Mouse (Mus musculus) brain, embryonic 18.5 days (tissue): ENCODE measurements around the gene Ap2s1.
"Not testable (repeated sequence)": the region's sequence is repeated elsewhere in the genome, so short reads cannot be mapped to it uniquely, and the experiment has no call there.

ENCODE experiments used
- DNase-seq: peaks from one replicate; pipeline ENCODE4 v3.0.0-alpha.2; 2012; ENCODE audit warnings: low read depth, low spot score

Ap2s1 gene

GRCm38 (mm10) chr7:16738073-16738696 is at the start of gene Ap2s1:
TSS of gene Ap2s1 (plus strand) at chr7:16738410.
- DNase-seq: peak; percentile 98

GRCm38 (mm10) chr7:16689196-16689595 is 49.0 kb upstream of the Ap2s1 start:
- DNase-seq: no peak

GRCm38 (mm10) chr7:16695025-16695424 is 43.2 kb upstream of the Ap2s1 start:
- no peak for DNase-seq

GRCm38 (mm10) chr7:16699042-16699441 is 39.2 kb upstream of the Ap2s1 start:
- DNase-seq: no peak

GRCm38 (mm10) chr7:16700583-16700982 is 37.6 kb upstream of the Ap2s1 start:
- no peak for DNase-seq

GRCm38 (mm10) chr7:16706385-16706784 is 31.8 kb upstream of the Ap2s1 start:
- no peak for DNase-seq

GRCm38 (mm10) chr7:16708244-16708643 is 30.0 kb upstream of the Ap2s1 start:
- DNase-seq: no peak

- no peak for DNase-seq
Observed at GRCm38 (mm10) chr7:16710604-16711003, 27.6 kb upstream of the Ap2s1 start.

- DNase-seq: no peak
Observed at GRCm38 (mm10) chr7:16712633-16713415, 25.4 kb upstream of the Ap2s1 start.

GRCm38 (mm10) chr7:16716456-16717152 is 21.6 kb upstream of the Ap2s1 start:
- DNase-seq: not testable (repeated sequence)

- no peak for DNase-seq
Observed at GRCm38 (mm10) chr7:16721629-16722028, 16.6 kb upstream of the Ap2s1 start, which contains the start of gene Ceacam9. TSS of gene Ceacam9 (plus strand) at chr7:16721929.

GRCm38 (mm10) chr7:16722490-16722889 is 15.7 kb upstream of the Ap2s1 start:
- not testable (repeated sequence) for DNase-seq

- peak; percentile 46 for DNase-seq
Observed at GRCm38 (mm10) chr7:16728596-16729348, 9.4 kb upstream of the Ap2s1 start.

GRCm38 (mm10) chr7:16729563-16729962 is 8.6 kb upstream of the Ap2s1 start:
- not testable (repeated sequence) for DNase-seq

GRCm38 (mm10) chr7:16730791-16731190 is 7.4 kb upstream of the Ap2s1 start:
- no peak for DNase-seq

- no peak for DNase-seq
Observed at GRCm38 (mm10) chr7:16731893-16732422, 6.3 kb upstream of the Ap2s1 start.

GRCm38 (mm10) chr7:16737606-16738072 is 571 bp upstream of the Ap2s1 start:
- no peak for DNase-seq

- no peak for DNase-seq
Observed at GRCm38 (mm10) chr7:16739056-16739604, 920 bp downstream of the Ap2s1 start.

- no peak for DNase-seq
Observed at GRCm38 (mm10) chr7:16745373-16745772, 7.2 kb downstream of the Ap2s1 start.

- peak; percentile 24 for DNase-seq
Observed at GRCm38 (mm10) chr7:16746093-16746492, 7.9 kb downstream of the Ap2s1 start.

GRCm38 (mm10) chr7:16747656-16748055 is 9.4 kb downstream of the Ap2s1 start:
- no peak for DNase-seq
